Mouse (Mus musculus) kidney, adult 2 months (tissue): ENCODE results near the gene Car5a. TPM values are rescaled to one million over a fixed set of nuclear protein-coding genes. Genes with fewer than 3 reads are reported as not detected.

Source experiments
- DNase-seq: peaks from one replicate; pipeline ENCODE4 v3.0.0; 2021
- H3K27ac ChIP-seq: fragments of 200-500 bp; 2 replicates; pipeline ENCODE4 v1.5.1; 2012; ENCODE audit warnings: low read depth, low read length, control low read depth, inconsistent platforms; ENCODE audit not compliant: insufficient read depth
- H3K27me3 ChIP-seq: fragments of 200-500 bp; replicated peaks from 2 replicates; pipeline ENCODE4 v1.6.1; 2012; ENCODE audit warnings: mild to moderate bottlenecking, moderate library complexity, low read length, inconsistent platforms; ENCODE audit not compliant: control insufficient read depth, insufficient read depth
- H3K36me3 ChIP-seq: fragments of 200-500 bp; 2 replicates; pipeline ENCODE4 v1.6.1; 2012; ENCODE audit warnings: mild to moderate bottlenecking, moderate library complexity, low read length, inconsistent platforms; ENCODE audit not compliant: control insufficient read depth, insufficient read depth
- H3K4me1 ChIP-seq: fragments of 200-500 bp; 2 replicates; pipeline ENCODE4 v1.6.1; 2011; ENCODE audit warnings: low read length; ENCODE audit not compliant: control insufficient read depth, insufficient read depth
- H3K4me3 ChIP-seq: fragments of 200-500 bp; 2 replicates; pipeline ENCODE4 v1.5.1; 2011; ENCODE audit warnings: mild to moderate bottlenecking, low read depth, low read length, control low read depth; ENCODE audit not compliant: insufficient read depth
- CTCF ChIP-seq: fragments of 200-500 bp; conservative IDR thresholded peaks from 2 replicates; pipeline ENCODE4 v1.5.1; 2011; ENCODE audit warnings: low read depth, mild to moderate bottlenecking, control low read depth, low read length, moderate library complexity, mixed read lengths; ENCODE audit not compliant: insufficient read depth, insufficient read length
- POLR2A ChIP-seq: fragments of 200-500 bp; IDR thresholded peaks from one replicate; pipeline ENCODE4 v1.6.1; 2011; ENCODE audit warnings: low read depth, low read length, control low read depth
- WGBS: fragments of 180-500 bp; shearing (Covaris S2); methylation state at CpG from one replicate; pipeline ENCODE4 v1.1.7; 2018; 5-methylcytosine and 5-hydroxymethylcytosine counted together
- polyA plus RNA-seq: library from polyadenylated mRNA; depleted of rRNA; stranded (reverse); fragments of >200 nt; gene quantifications from 2 replicates; pipeline ENCODE4 v1.2.3, GENCODE M21; 2012

Gene Car5a
- polyA plus RNA-seq, 1 experiment, result 13.4 TPM

GRCm38 (mm10) chr8:121943716-121944115 is 988 bp downstream of the Car5a start:
- no peak overlapping the region for H3K4me3 ChIP-seq
- no peaks in the 10 kb centered on the region for H3K27me3 ChIP-seq
- H3K27ac ChIP-seq, result no peak overlapping the region
- peak; percentile 72 for DNase-seq
- H3K4me1 ChIP-seq, result 0 out of 2 replicates have a peak, but pooled peaks cover 6% of the 10 kb centered on the region
- TF ChIP-seq POLR2A (no peak), CTCF (no peak)
- WGBS, result 61% methylated on average over 8 of the region's 8 CpGs
- no peaks in the 10 kb centered on the region for H3K36me3 ChIP-seq

- DNase-seq, result no peak
- H3K4me3 ChIP-seq, result no peak overlapping the region
- H3K27me3 ChIP-seq, result no peaks in the 10 kb centered on the region
- H3K4me1 ChIP-seq, result 0 out of 2 replicates have a peak, but pooled peaks cover 1% of the 10 kb centered on the region
- TF ChIP-seq CTCF (no peak), POLR2A (no peak)
- no peak overlapping the region for H3K27ac ChIP-seq
- 14% methylated on average over 2 of the region's 2 CpGs for WGBS
- H3K36me3 ChIP-seq, result no peaks in the 10 kb centered on the region
Measured at GRCm38 (mm10) chr8:121943057-121943540, 1.6 kb downstream of the Car5a start.

GRCm38 (mm10) chr8:121938732-121939131 is 6.0 kb downstream of the Car5a start:
- Histone ChIP-seq H3K36me3 (no peaks in the 10 kb centered on the region), H3K4me3 (no peak overlapping the region), H3K4me1 (no peaks in the 10 kb centered on the region), H3K27ac (no peak overlapping the region), H3K27me3 (no peaks in the 10 kb centered on the region)
- TF ChIP-seq CTCF, result no peak
- TF ChIP-seq POLR2A, result no peak
- no peak for DNase-seq
- 82% methylated on average over 7 of the region's 7 CpGs for WGBS

GRCm38 (mm10) chr8:121936391-121936790 is 8.3 kb downstream of the Car5a start:
- H3K27ac ChIP-seq, result no peak overlapping the region
- WGBS, result 64% methylated on average over 14 of the region's 14 CpGs
- H3K36me3 ChIP-seq, result no peaks in the 10 kb centered on the region
- TF ChIP-seq POLR2A (no peak), CTCF (no peak)
- no peak for DNase-seq
- no peaks in the 10 kb centered on the region for H3K27me3 ChIP-seq
- no peaks in the 10 kb centered on the region for H3K4me1 ChIP-seq
- no peak overlapping the region for H3K4me3 ChIP-seq

- Histone ChIP-seq H3K36me3 (no peaks in the 10 kb centered on the region), H3K27me3 (no peaks in the 10 kb centered on the region), H3K4me3 (no peak overlapping the region), H3K4me1 (no peaks in the 10 kb centered on the region), H3K27ac (no peak overlapping the region)
- DNase-seq, result peak; percentile 36
- TF ChIP-seq CTCF (peak; percentile 27; the same call in 1 of the 2 replicates), POLR2A (no peak)
- WGBS, result 69% methylated on average over 12 of the region's 12 CpGs
Measured at GRCm38 (mm10) chr8:121935341-121936294, 9.1 kb downstream of the Car5a start.

GRCm38 (mm10) chr8:121934923-121935322 is 9.8 kb downstream of the Car5a start:
- no peak for DNase-seq
- no peaks in the 10 kb centered on the region for H3K27me3 ChIP-seq
- TF ChIP-seq POLR2A (no peak), CTCF (no peak)
- no peaks in the 10 kb centered on the region for H3K36me3 ChIP-seq
- no peaks in the 10 kb centered on the region for H3K4me1 ChIP-seq
- no peak overlapping the region for H3K27ac ChIP-seq
- no peak overlapping the region for H3K4me3 ChIP-seq

GRCm38 (mm10) chr8:121934506-121934905 is 10.2 kb downstream of the Car5a start:
- Histone ChIP-seq H3K4me3 (no peak overlapping the region), H3K36me3 (no peaks in the 10 kb centered on the region), H3K27ac (no peak overlapping the region), H3K27me3 (no peaks in the 10 kb centered on the region), H3K4me1 (no peaks in the 10 kb centered on the region)
- peak; percentile 59 for DNase-seq
- TF ChIP-seq POLR2A, result no peak
- peak; percentile 55 for TF ChIP-seq CTCF
- WGBS, result 41% methylated on average over 4 of the region's 4 CpGs
